Mouse (Mus musculus) forebrain, embryonic 12.5 days (tissue): ENCODE measurements around the gene Cyb5rl. TPM values are rescaled to one million over a fixed set of nuclear protein-coding genes. Genes with fewer than 3 reads are reported as not detected.
"Not testable (repeated sequence)": the region's sequence is repeated elsewhere in the genome, so short reads cannot be mapped to it uniquely, and the experiment has no call there.

Source experiments
- ATAC-seq: fragments of 200-750 bp; cut with Nextera tagmentation; 2 replicates; pipeline ENCODE4 v1.8.0; 2017; ENCODE audit warnings: moderate TSS enrichment; ENCODE audit not compliant: low FRiP score
- H3K27ac ChIP-seq: fragments of 300-500 bp; sonication (generic); 2 replicates; pipeline ENCODE4 v1.5.1; 2016; ENCODE audit warnings: mild to moderate bottlenecking
- H3K27me3 ChIP-seq: fragments of 300-500 bp; sonication (generic); 2 replicates; pipeline ENCODE4 v1.6.1; 2016; ENCODE audit warnings: mild to moderate bottlenecking
- H3K36me3 ChIP-seq: fragments of 300-500 bp; sonication (generic); replicated peaks from 2 replicates; pipeline ENCODE4 v1.6.1; 2016; ENCODE audit warnings: mild to moderate bottlenecking
- H3K4me1 ChIP-seq: fragments of 300-500 bp; sonication (generic); 2 replicates; pipeline ENCODE4 v1.6.1; 2016
- H3K4me2 ChIP-seq: fragments of 300-500 bp; sonication (generic); 2 replicates; pipeline ENCODE4 v1.6.1; 2016; ENCODE audit warnings: mild to moderate bottlenecking, moderate library complexity
- H3K4me3 ChIP-seq: fragments of 300-500 bp; sonication (generic); replicated peaks from 2 replicates; pipeline ENCODE4 v1.5.1; 2016; ENCODE audit warnings: mild to moderate bottlenecking
- H3K9ac ChIP-seq: fragments of 300-500 bp; sonication (generic); 2 replicates; pipeline ENCODE4 v1.6.1; 2016; ENCODE audit warnings: mild to moderate bottlenecking
- H3K9me3 ChIP-seq: fragments of 300-500 bp; sonication (generic); 2 replicates; pipeline ENCODE4 v1.6.1; 2016
- WGBS: fragments of 180-500 bp; shearing (Covaris S2); methylation state at CpG from one replicate; pipeline ENCODE4 v1.1.7; 2016; 5-methylcytosine and 5-hydroxymethylcytosine counted together
- polyA plus RNA-seq: library from polyadenylated mRNA; unstranded; fragments of >200 nt; fragmentation: Nextera tagmentation; extraction: Ambion mirVana; gene quantifications from 2 replicates; pipeline ENCODE4 v1.2.1, GENCODE M21; 2016

The Cyb5rl gene
- polyA plus RNA-seq, 1 experiment from 2014 or later: 6.0 TPM

DNA sequence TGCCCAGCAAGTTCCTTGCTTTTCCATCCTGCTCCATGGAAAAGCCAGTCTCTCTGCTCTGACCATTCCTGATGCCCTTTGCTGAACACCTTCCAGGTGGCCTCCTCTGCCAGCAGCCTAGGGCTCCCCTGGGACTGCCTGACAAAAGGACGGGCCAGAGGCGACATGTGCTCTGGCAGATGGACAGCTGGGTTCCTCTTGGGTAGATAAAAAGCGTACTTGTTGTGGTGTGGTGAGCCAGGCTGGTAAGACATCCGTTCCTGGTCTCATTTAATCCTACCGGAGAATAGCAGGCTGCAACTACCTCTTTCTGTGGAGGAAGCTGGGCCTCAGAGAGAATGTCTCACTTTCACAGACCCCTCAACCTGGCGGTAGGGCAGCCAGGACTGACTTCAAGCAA is 29.3 kb downstream of the Cyb5rl start:
- Histone ChIP-seq H3K27me3 (no peaks in the 10 kb centered on the region), H3K9me3 (no peaks in the 10 kb centered on the region), H3K4me3 (no peak overlapping the region), H3K9ac (no peak overlapping the region), H3K27ac (peak overlapping the region; percentile 32; the same call in 1 of the 2 replicates), H3K36me3 (no peaks in the 10 kb centered on the region), H3K4me1 (peaks cover 41% of the 10 kb centered on the region), H3K4me2 (no peak overlapping the region)
- 39% methylated on average over 6 of the region's 6 CpGs for WGBS
- ATAC-seq: no peak

DNA sequence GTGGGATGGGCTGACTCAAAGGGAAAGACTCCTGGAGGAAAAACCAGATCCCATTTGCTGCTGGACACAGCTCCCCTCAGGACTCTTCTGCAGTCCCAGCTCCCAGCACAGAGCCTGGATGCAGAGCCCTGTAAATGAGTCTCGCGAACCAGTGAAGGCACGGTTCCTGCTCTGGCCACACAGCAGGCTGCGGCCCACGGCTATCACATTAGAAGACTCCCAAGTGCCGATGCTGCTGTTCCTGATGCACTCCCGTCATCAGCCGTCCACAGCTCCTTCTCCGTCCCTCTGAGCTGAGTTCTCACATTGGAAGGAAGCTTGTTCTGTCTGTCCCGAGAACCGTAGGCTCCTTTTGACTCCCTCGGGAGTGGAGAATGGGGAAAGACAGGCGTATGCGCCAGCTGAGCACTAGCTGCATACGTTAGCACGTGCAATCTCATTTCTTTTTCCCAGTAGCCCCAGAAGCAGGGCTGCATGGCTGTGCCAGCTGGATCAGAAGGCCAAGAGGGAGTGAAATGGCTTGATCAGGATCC is 30.1 kb downstream of the Cyb5rl start, which contains the start of gene Cdcp2:
Gene Cdcp2 (plus strand): TSS at position 51 of the 533 bp plus-strand sequence.
- Histone ChIP-seq H3K36me3 (no peaks in the 10 kb centered on the region), H3K9ac (no peak within 1 kb of the TSS), H3K9me3 (no peaks in the 10 kb centered on the region), H3K4me1 (peaks cover 35% of the 10 kb centered on the region), H3K27me3 (no peaks in the 10 kb centered on the region), H3K4me2 (no peak within 1 kb of the TSS), H3K4me3 (no peak within 1 kb of the TSS), H3K27ac (peak within 1 kb of the TSS; percentile 32; the same call in 1 of the 2 replicates)
- no peak for ATAC-seq
- WGBS: 57% methylated on average over 16 of the region's 16 CpGs

DNA sequence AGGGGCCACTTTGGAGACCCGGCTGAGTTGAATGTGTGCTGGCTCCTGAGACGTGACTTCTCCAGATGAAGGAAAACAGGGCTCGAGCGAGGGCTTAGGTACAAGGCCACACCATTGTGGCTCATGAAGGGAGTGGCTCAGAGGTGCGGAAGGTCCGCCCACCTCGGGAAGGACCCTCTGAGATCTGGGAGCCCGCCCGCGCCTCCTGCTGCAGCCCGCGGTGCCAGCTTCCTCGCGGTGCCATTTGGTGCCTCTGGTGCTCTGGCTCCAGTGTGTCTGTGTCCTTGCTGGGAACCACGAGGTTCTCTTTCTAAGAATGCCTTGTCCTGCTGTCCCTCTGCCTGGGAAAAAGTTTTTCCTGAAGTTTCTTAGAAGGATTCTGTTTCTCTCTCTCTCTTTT is 31.1 kb downstream of the Cyb5rl start:
- peaks cover 32% of the 10 kb centered on the region for H3K4me1 ChIP-seq
- no peak overlapping the region for H3K4me3 ChIP-seq
- ATAC-seq: no peak
- no peak overlapping the region for H3K4me2 ChIP-seq
- no peaks in the 10 kb centered on the region for H3K36me3 ChIP-seq
- no peak overlapping the region for H3K9ac ChIP-seq
- H3K9me3 ChIP-seq: no peaks in the 10 kb centered on the region
- H3K27ac ChIP-seq: no peak overlapping the region
- 67% methylated on average over 15 of the region's 15 CpGs for WGBS
- no peaks in the 10 kb centered on the region for H3K27me3 ChIP-seq

DNA sequence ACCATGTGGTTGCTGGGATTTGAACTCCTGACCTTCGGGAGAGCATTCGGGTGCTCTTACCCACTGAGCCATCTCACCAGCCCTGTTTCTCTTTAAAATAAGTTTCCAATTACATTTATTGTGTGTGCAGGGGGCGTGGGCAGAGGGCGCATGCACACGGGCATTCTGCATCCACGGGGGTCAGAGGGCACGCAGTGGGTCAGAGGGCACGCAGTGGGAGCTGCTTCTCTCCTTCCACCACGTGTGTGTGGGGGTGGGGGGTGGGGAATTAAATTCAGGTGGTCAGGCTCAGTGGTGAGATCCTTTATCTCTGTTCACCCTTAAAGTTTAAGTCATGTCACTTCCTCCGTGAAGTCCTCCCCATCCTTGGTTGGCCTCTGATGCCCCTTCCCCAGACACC is 31.6 kb downstream of the Cyb5rl start:
- 77% methylated on average over 10 of the region's 10 CpGs for WGBS
- Histone ChIP-seq H3K36me3 (no peaks in the 10 kb centered on the region), H3K4me3 (no peak overlapping the region), H3K27ac (no peak overlapping the region), H3K9me3 (no peaks in the 10 kb centered on the region), H3K4me2 (no peak overlapping the region), H3K27me3 (no peaks in the 10 kb centered on the region), H3K4me1 (peaks cover 32% of the 10 kb centered on the region), H3K9ac (no peak overlapping the region)
- no peak for ATAC-seq

DNA sequence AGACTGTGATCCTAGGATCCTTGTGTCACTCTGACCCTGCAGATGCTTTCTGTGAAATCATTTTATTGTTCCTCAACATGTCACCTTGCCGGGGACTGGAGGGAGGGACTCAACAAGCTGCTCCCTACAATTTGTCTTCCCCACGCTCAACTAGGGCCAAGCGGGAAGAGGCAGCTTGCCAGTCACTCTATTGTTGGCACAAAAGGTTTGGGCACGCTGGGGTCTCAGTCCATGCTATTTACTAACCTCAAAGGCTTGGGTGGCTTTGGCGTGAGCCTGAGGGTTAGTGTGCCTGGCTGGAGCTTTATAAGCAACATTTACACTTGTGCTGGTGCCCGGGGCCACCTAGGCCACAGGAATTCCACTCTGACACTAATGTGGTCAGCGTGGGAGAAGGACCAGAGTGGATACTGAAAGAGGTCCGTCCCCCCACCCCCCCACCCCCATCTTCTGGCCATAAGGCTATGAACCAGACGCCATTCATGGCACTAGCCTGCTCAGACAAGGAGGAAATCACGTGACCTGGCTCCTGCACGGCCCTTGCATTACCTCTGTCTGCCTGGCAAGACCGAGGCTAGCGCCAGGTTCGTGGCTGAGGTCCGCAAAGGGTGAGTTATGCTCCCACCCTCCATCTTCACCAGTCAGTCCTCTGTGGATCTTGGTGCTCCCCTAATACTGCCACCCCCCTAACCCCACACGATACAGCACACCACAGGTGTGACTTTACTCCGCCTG is 32.2 kb downstream of the Cyb5rl start:
- Histone ChIP-seq H3K9me3 (no peaks in the 10 kb centered on the region), H3K4me1 (peaks cover 32% of the 10 kb centered on the region), H3K27me3 (no peaks in the 10 kb centered on the region), H3K4me2 (no peak overlapping the region), H3K36me3 (no peaks in the 10 kb centered on the region), H3K4me3 (no peak overlapping the region), H3K9ac (no peak overlapping the region), H3K27ac (no peak overlapping the region)
- 83% methylated on average over 17 of the region's 17 CpGs for WGBS
- ATAC-seq: no peak

DNA sequence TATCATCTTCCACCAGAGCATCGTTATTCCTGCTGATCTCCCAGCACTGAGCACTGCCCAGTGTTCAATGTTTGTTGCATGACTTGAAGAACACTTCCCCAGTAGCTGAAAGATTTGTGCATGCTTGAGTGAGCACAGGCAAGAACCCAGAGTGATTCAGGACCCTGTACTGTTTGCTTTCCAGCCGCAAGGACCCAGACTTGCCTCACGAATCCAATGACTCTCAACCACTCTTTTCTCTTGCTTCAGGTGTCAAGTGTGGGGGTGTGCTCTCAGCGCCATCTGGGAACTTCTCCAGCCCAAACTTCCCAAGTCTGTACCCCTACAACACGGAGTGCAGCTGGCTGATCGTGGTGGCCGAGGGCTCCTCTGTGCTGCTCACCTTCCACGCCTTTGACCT is 35.4 kb downstream of the Cyb5rl start:
- Histone ChIP-seq H3K9me3 (no peaks in the 10 kb centered on the region), H3K4me3 (no peak overlapping the region), H3K4me2 (no peak overlapping the region), H3K9ac (no peak overlapping the region), H3K27ac (no peak overlapping the region), H3K36me3 (no peaks in the 10 kb centered on the region), H3K4me1 (peaks cover 13% of the 10 kb centered on the region), H3K27me3 (0 out of 2 replicates have a peak, but pooled peaks cover 4% of the 10 kb centered on the region)
- ATAC-seq: no peak
- WGBS: 86% methylated on average over 8 of the region's 8 CpGs

DNA sequence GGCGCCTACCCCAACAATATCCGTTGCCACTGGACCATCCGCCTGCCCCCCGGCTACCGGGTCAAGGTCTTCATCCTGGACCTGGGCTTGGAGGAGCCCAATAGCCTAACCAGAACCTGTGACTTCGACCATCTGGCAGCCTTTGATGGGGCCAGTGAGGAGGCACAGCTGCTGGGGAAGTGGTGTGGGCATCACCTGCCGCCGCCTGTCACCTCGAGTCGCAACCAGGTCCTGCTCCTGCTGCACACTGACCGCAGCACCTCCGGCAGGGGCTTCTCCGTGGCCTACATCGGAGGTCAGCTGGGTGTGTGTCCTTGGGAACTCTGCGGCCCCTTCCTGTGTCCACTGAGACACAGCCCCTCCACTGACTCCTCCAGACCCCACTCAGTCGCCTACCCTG is 40.0 kb downstream of the Cyb5rl start:
- Histone ChIP-seq H3K4me2 (no peak overlapping the region), H3K36me3 (no peaks in the 10 kb centered on the region), H3K27me3 (0 out of 2 replicates have a peak, but pooled peaks cover 4% of the 10 kb centered on the region), H3K4me3 (no peak overlapping the region), H3K9me3 (no peaks in the 10 kb centered on the region), H3K27ac (no peak overlapping the region), H3K9ac (no peak overlapping the region), H3K4me1 (peaks cover 9% of the 10 kb centered on the region)
- 95% methylated on average over 16 of the region's 16 CpGs for WGBS
- no peak for ATAC-seq

DNA sequence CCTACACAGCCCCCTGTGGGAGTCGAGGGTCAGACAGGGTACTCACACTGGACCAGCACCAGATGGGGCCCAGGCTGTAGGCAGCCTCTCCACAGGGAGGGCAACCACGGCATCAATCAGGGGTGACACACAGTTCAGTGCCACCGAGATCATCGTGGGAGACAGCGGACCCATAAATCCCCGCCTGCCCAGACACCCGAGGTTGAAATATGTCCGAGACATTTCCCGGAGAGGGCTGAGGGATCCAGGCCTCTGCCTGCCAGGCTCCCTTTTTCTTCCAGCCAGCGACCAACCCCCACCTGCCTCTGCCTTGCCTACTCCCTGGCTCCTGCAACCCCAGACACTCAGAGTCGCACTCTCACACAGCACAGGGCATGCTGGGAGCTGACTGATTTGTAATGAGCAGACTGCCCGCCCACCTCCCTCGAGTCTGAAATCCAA is 41.5 kb downstream of the Cyb5rl start:
- 65% methylated on average over 13 of the region's 13 CpGs for WGBS
- Histone ChIP-seq H3K4me1 (peaks cover 9% of the 10 kb centered on the region), H3K9me3 (no peaks in the 10 kb centered on the region), H3K27ac (0 out of 2 replicates have a peak overlapping the region, but pooled peaks have one; percentile 33), H3K4me2 (no peak overlapping the region), H3K4me3 (no peak overlapping the region), H3K9ac (no peak overlapping the region), H3K27me3 (0 out of 2 replicates have a peak, but pooled peaks cover 4% of the 10 kb centered on the region), H3K36me3 (no peaks in the 10 kb centered on the region)
- peak; percentile 72; the same call in 1 of the 2 replicates for ATAC-seq

DNA sequence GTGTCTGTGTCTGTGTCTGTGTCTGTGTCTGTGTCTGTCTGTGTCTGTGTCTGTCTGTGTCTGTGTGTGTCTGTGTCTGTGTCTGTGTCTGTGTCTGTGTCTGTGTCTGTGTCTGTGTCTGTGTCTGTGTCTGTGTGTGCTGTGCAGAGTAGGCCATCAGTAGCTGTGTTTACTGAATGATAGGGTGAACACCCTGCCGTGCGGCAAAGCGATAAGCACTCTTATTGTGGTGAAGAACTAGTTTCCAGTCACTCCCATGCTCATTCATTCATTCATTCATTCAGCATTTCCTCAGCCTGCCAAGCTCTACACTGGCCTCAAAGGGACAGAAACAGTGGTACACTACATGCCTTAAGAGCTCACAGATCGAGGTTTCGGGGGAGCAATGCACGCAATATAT is 42.4 kb downstream of the Cyb5rl start:
- WGBS: 92% methylated on average over 6 of the region's 6 CpGs
- not testable (repeated sequence) for H3K4me2 ChIP-seq, H3K36me3 ChIP-seq, H3K9ac ChIP-seq, H3K27ac ChIP-seq, H3K27me3 ChIP-seq, H3K4me3 ChIP-seq, ATAC-seq, H3K4me1 ChIP-seq, H3K9me3 ChIP-seq

DNA sequence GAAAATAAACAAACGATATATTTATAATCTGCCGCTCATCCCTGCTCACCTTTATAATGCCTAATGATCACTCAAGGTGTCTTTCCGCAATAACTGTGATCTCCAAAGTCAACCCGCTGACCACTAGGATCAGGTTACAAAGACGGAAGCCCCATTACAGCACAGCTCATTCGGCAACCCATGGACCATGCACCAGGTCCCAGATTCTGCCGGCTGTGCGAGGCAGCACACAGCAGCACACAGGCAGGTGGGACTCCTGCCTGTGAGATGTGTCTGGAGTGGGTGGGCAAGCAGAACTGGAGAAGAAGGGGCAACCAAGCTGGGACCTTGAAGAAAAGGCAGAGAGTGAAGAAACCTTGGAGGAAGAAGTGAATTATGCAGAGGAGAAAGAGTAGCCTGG is 47.5 kb downstream of the Cyb5rl start:
- Histone ChIP-seq H3K4me1 (no peaks in the 10 kb centered on the region), H3K9me3 (no peaks in the 10 kb centered on the region), H3K27ac (no peak overlapping the region), H3K27me3 (peaks cover 3% of the 10 kb centered on the region; the same call in 1 of the 2 replicates), H3K4me3 (no peak overlapping the region), H3K36me3 (no peaks in the 10 kb centered on the region), H3K9ac (no peak overlapping the region), H3K4me2 (no peak overlapping the region)
- ATAC-seq: no peak
- WGBS: 71% methylated on average over 8 of the region's 8 CpGs

DNA sequence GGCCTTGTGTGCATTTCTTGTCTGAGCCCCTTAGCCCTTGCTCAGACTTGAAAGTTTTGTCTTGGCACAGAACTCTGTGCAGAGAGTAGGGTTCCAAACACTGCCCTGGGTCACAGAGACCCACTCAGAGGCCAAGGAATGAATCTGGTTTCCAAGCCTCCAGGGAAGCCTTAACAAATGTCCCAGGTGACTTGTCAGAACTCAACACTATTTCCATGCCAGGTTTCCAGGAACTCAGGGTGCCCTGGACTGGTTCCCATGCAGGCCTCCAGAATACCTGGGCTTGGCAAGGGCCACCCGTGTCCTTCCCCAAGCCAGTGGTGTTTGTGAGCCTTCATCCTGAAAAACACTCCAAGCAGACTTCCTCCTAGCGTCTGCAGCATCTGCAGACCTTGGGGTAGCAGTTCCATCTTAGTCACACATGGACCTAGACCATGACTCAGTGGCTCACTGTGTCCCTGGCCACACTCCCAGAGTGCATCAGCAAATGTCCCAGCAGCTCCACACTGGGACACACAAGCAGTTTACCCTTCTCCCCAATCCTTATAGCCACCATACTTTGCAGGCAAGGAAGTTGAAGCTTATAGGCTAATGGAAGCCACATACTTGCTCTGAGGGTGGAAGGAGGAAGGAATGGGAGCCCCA is 51.1 kb downstream of the Cyb5rl start:
- Histone ChIP-seq H3K9me3 (no peaks in the 10 kb centered on the region), H3K27me3 (peaks cover 3% of the 10 kb centered on the region; the same call in 1 of the 2 replicates), H3K36me3 (no peaks in the 10 kb centered on the region), H3K9ac (no peak overlapping the region), H3K4me2 (no peak overlapping the region), H3K27ac (no peak overlapping the region), H3K4me3 (no peak overlapping the region), H3K4me1 (peaks cover 11% of the 10 kb centered on the region)
- WGBS: 81% methylated on average over 2 of the region's 2 CpGs
- no peak for ATAC-seq

DNA sequence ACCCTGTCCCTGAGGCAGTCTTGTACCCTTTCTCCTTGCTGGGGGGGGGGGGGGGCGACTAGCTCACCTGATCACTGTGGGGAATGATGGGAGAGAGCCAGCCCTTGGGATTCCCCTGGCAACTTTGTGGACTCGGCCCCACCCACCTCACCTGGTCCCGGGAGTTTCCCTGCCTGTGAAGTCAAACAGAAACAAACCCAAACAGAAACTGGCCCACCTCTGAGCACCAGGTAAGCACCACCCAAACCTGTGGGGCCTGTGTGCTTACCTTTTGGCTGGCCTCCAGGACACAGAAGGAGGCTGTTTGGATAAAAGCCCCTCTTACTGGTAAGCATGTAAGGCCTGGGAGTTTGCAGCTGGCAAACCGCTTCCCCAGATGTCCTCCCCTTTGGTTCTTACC is 52.3 kb downstream of the Cyb5rl start:
- no peaks in the 10 kb centered on the region for H3K9me3 ChIP-seq
- peaks cover 3% of the 10 kb centered on the region; the same call in 1 of the 2 replicates for H3K27me3 ChIP-seq
- H3K36me3 ChIP-seq: no peaks in the 10 kb centered on the region
- H3K27ac ChIP-seq: no peak overlapping the region
- H3K4me1 ChIP-seq: peaks cover 12% of the 10 kb centered on the region
- H3K4me2 ChIP-seq: no peak overlapping the region
- ATAC-seq: no peak
- no peak overlapping the region for H3K4me3 ChIP-seq
- no peak overlapping the region for H3K9ac ChIP-seq
- 70% methylated on average over 4 of the region's 4 CpGs for WGBS
